Mouse (Mus musculus) midbrain, embryonic 11.5 days (tissue): ENCODE results near the gene Gm16405. TPM values are rescaled to one million over a fixed set of nuclear protein-coding genes. Genes with fewer than 3 reads are reported as not detected.
"Not testable (repeated sequence)": the region's sequence is repeated elsewhere in the genome, so short reads cannot be mapped to it uniquely, and the experiment has no call there.

ENCODE experiments used
- ATAC-seq: fragments of 200-750 bp; cut with Nextera tagmentation; 2 replicates; pipeline ENCODE4 v1.8.0; 2017; ENCODE audit warnings: moderate TSS enrichment, moderate library complexity; ENCODE audit not compliant: low FRiP score
- DNase-seq: peaks from one replicate; pipeline ENCODE4 v3.0.0; 2015; ENCODE audit warnings: low spot score; ENCODE audit errors: missing footprints
- H3K27ac ChIP-seq: fragments of 300-500 bp; sonication (generic); 2 replicates; pipeline ENCODE4 v1.5.1; 2014; ENCODE audit warnings: low read depth, low read length
- H3K27me3 ChIP-seq: fragments of 300-500 bp; sonication (generic); 2 replicates; pipeline ENCODE4 v1.6.1; 2014; ENCODE audit warnings: mild to moderate bottlenecking, low read length, moderate library complexity, mixed read lengths; ENCODE audit not compliant: control insufficient read depth, insufficient read depth
- H3K36me3 ChIP-seq: fragments of 300-500 bp; sonication (generic); 2 replicates; pipeline ENCODE4 v1.6.1; 2014; ENCODE audit warnings: mild to moderate bottlenecking, low read length, moderate library complexity, mixed read lengths; ENCODE audit not compliant: control insufficient read depth, insufficient read depth
- H3K4me1 ChIP-seq: fragments of 300-500 bp; sonication (generic); 2 replicates; pipeline ENCODE4 v1.6.1; 2014; ENCODE audit warnings: low read length; ENCODE audit not compliant: control insufficient read depth, insufficient read depth
- H3K4me2 ChIP-seq: fragments of 300-500 bp; sonication (generic); 2 replicates; pipeline ENCODE4 v1.6.1; 2014; ENCODE audit warnings: mild to moderate bottlenecking, moderate library complexity
- H3K4me3 ChIP-seq: fragments of 300-500 bp; sonication (generic); 2 replicates; pipeline ENCODE4 v1.5.1; 2014; ENCODE audit warnings: low read depth, low read length
- H3K9ac ChIP-seq: fragments of 300-500 bp; sonication (generic); 2 replicates; pipeline ENCODE4 v1.6.1; 2014; ENCODE audit warnings: low read length
- H3K9me3 ChIP-seq: fragments of 300-500 bp; sonication (generic); 2 replicates; pipeline ENCODE4 v1.6.1; 2016; ENCODE audit warnings: low read length; ENCODE audit not compliant: control insufficient read depth
- WGBS: fragments of 180-500 bp; shearing (Covaris S2); extraction: QIAGEN DNeasy Blood & Tissue Kit; methylation state at CpG from one replicate; pipeline ENCODE4 v1.1.7; 2014; 5-methylcytosine and 5-hydroxymethylcytosine counted together
- polyA plus RNA-seq: library from polyadenylated mRNA; unstranded; fragments of >200 nt; fragmentation: Nextera tagmentation; extraction: Ambion mirVana; gene quantifications from 2 replicates; pipeline ENCODE4 v1.2.1, GENCODE M21; 2014

Gene Gm16405
- polyA plus RNA-seq: not detected in 2 replicates

- DNase-seq, H3K27me3 ChIP-seq, H3K27ac ChIP-seq, ATAC-seq, H3K4me2 ChIP-seq, H3K4me3 ChIP-seq, H3K4me1 ChIP-seq, H3K36me3 ChIP-seq, H3K9me3 ChIP-seq, H3K9ac ChIP-seq: not testable (repeated sequence)
- no CpG with 5 or more reads among the region's 7 CpGs for WGBS
Observed at GRCm38 (mm10) chrX:54530908-54531307, at the start of gene Gm16405. TSS of gene Gm16405 (plus strand) at chrX:54531208.

Other genes with a start within 250 kb of the Gm16405 start
- gene Gm16430, start 91.0 kb downstream of the Gm16405 start, polyA plus RNA-seq: not detected in 2 replicates